Mouse (Mus musculus) bone marrow macrophage, adult 2 months (primary cell): ENCODE measurements around the gene Dock2. TPM values are rescaled to one million over a fixed set of nuclear protein-coding genes. Genes with fewer than 3 reads are reported as not detected.
"Not testable (repeated sequence)": the region's sequence is repeated elsewhere in the genome, so short reads cannot be mapped to it uniquely, and the experiment has no call there.

ENCODE experiments used
- H3K27ac ChIP-seq: 2 replicates; pipeline ENCODE4 v1.5.1; 2012; ENCODE audit warnings: low read depth, low read length; ENCODE audit not compliant: insufficient read depth
- H3K4me1 ChIP-seq: 2 replicates; pipeline ENCODE4 v1.6.1; 2012; ENCODE audit warnings: low read length; ENCODE audit not compliant: control insufficient read depth, insufficient read depth
- H3K4me3 ChIP-seq: 2 replicates; pipeline ENCODE4 v1.5.1; 2012; ENCODE audit warnings: mild to moderate bottlenecking, low read length, moderate library complexity; ENCODE audit not compliant: insufficient read depth
- CTCF ChIP-seq: IDR thresholded peaks from 2 replicates; pipeline ENCODE4 v1.5.1; 2012; ENCODE audit warnings: low read depth, mild to moderate bottlenecking, low read length, moderate library complexity
- POLR2A ChIP-seq: IDR thresholded peaks from 2 replicates; pipeline ENCODE4 v1.6.1; 2012; ENCODE audit warnings: mild to moderate bottlenecking, low read depth, low read length, borderline replicate concordance
- polyA plus RNA-seq: library from polyadenylated mRNA; stranded (reverse); fragments of >200 nt; gene quantifications from 2 replicates; pipeline ENCODE4 v1.2.4, GENCODE M21; 2012; ENCODE audit not compliant: missing spikeins, insufficient read depth, insufficient read length

Gene Dock2
- polyA plus RNA-seq, 1 experiment, result 104 TPM

DNA sequence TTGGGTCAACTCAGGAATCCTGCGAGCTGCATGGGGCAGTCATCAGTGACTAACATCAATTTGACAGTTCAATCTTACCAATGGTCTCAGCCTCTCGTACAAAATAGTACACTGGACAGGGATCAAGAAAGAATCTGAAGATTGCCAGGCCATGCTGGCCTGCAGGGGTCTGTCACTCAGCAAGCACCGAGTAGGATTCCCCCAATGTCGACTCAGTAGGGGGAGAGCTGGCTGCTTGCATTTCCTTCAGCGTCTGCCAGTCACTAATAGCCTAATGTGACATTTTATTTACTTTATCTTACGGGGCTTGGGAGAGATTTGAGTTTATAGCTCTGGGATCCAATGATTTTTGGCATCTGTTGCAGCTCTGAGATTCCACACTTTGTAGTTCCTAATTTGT, 540.7 kb downstream of the Dock2 start:
- Histone ChIP-seq H3K27ac (no peak overlapping the region), H3K4me3 (no peak overlapping the region), H3K4me1 (no peaks in the 10 kb centered on the region)
- TF ChIP-seq POLR2A, result no peak
- TF ChIP-seq CTCF, result no peak

DNA sequence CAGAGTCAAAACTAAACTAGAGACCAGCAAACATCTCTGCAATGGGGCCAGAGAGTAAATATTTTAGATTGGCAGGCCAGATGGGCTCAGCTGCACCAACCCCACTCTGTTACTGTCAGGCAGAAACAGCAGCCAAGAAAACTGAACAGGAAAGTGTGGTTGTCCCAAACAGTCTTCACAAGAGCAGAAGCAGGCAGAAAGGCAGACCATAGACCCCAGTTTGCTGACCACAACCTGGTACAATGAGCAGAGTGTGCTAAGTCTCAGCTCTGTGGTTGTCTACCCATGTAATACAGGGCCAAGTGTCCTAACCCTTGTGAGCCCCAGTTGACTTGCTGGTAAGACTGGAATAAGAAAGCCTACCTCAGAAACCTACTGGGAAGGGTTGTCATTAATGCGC, 543.4 kb downstream of the Dock2 start:
- H3K4me1 ChIP-seq, result no peaks in the 10 kb centered on the region
- no peak overlapping the region for H3K4me3 ChIP-seq
- no peak for TF ChIP-seq CTCF
- no peak for TF ChIP-seq POLR2A
- no peak overlapping the region for H3K27ac ChIP-seq

DNA sequence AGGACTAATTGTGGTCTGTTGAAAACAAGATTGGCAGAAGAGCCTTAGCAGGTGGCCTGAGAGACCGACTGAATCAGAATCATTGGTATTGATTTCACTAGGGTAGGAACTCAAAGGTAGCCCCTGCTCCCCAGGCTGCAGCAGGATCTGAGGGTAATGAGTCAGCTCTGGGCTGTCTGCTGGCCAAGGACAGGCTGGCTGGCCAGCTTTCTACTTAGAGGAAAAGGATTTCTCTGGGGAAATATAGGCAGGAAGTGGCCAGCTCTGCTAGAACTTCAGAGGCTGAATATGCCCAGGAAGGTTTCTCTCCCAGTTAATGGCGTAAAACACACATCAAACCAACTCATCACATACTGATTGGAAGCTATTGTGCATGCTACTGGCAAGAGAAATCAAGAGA, 544.0 kb downstream of the Dock2 start:
- TF ChIP-seq POLR2A (no peak), CTCF (no peak)
- Histone ChIP-seq H3K4me1 (no peaks in the 10 kb centered on the region), H3K27ac (no peak overlapping the region), H3K4me3 (no peak overlapping the region)

DNA sequence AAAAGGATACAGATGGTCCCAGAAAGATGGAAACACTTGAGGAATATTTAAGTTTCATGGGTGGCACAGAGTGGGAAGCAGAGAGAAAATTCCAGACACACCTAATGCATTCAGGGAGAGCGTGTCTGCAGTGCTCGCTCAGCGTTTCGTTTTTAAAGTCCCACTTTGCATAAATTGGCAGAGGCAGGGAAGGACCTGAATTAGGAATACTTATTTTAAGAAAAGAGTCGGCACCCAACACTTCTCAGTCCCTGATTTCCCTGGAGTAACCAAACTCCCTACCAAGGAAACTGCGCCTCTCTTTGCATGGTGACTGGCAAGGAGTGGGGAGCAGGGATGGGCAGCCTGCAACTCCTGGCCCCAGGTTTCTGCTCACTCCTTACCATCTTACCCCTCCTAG, 546.8 kb downstream of the Dock2 start:
- Histone ChIP-seq H3K4me3 (no peak overlapping the region), H3K4me1 (no peaks in the 10 kb centered on the region), H3K27ac (no peak overlapping the region)
- TF ChIP-seq POLR2A (no peak), CTCF (no peak)

DNA sequence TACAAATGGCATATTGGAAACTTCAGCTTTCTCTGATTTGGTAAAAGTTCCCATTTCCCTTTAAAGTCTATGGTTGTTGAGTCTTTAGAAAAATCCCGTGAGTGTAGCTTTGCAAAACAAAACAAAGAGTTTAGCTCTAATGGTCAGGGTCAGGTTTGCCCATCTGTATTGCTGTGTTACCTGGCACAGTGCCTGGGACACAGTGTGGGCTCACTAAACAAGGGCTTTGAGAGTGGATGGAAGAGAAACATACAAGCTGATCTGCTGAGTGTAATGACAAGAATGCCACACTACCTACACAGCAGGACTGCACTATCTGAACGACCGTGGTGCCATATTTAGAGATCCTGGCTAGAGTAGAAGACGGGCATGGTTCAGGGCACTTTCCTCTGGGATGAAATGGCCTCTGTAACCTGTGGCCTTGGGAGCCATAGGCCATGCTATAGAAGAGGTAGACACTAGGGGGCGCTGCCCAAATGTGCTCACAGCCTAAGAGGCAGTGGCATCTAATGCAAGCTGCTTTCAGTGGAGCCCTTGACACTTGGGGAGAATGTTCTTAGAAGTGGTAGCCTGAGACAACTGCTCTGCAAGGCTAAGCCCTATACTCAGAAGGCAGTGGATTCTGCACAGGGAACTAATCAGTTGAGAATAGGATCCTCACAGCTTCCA, 547.5 kb downstream of the Dock2 start:
- Histone ChIP-seq H3K4me3 (no peak overlapping the region), H3K27ac (no peak overlapping the region), H3K4me1 (no peaks in the 10 kb centered on the region)
- TF ChIP-seq POLR2A (no peak), CTCF (peak; percentile 56; the same call in 1 of the 2 replicates)

DNA sequence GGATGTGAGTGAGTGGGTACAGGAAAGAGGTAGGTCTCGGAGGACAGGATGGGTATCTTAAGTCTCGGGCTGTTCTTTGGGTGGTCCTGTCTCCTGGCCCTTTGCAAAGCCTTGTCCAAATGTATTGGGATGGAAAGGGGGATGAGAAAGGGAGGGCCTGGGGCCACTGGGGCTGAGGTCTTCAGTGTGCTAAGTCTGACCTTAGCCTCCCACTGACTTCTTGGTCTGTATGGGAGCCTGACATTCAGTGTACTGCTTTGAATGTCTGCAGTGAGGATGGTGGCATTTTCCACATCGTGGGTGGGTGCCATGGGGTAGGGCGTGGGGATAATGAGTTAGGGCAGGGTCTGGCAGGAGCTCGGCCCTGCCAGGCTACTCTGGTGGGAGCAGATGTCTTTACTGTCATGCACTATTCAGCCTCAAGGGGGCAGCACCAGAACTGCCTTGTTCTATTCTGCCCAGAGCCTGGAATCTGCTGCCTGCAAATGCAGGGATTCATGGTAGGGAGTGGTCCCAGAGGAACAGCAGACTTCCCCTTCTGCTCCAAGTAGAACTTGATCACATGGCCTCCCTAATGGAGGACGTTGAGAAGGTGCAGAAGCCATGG, 554.8 kb downstream of the Dock2 start:
- TF ChIP-seq CTCF (peak; percentile 70), POLR2A (no peak)
- no peak overlapping the region for H3K27ac ChIP-seq
- no peaks in the 10 kb centered on the region for H3K4me1 ChIP-seq
- H3K4me3 ChIP-seq, result no peak overlapping the region

DNA sequence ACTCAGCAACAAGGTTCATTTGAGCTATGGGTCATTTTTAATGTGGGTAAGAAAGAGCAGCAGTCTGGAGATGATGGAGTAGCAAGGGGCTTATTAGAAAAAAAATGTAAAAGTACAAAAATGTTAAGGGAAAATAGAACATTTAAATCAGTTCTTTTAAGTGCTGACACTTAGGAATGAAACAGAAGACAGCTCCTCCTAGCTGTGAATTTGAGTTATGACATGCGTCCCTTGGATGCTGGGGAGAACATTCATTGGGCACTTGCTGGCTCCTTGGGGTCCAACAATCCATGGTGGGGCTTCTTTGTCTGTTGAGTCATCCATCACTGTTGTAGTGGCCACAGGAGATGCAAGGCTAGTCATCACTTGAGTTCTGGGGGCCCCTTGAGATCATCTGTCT, 556.5 kb downstream of the Dock2 start:
- Histone ChIP-seq H3K27ac (no peak overlapping the region), H3K4me3 (no peak overlapping the region), H3K4me1 (no peaks in the 10 kb centered on the region)
- TF ChIP-seq CTCF (no peak), POLR2A (no peak)

DNA sequence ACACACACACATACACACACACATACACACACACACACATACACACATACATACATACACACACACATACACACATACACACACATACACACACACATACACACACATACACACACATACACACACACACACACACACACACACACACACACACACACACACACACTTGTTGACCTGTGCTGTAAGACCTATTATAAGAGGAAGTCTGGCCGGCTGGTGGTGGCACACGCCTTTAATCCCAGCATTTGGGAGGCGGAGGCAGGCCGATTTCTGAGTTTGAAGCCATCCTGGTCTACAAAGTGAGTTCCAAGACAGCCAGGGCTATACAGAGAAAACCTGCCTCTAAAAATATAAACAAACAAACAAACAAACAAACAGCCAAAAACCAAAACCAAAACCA, 563.1 kb downstream of the Dock2 start:
- Histone ChIP-seq H3K27ac (peak overlapping the region; percentile 40; the same call in 1 of the 2 replicates), H3K4me3 (peak overlapping the region; percentile 35; the same call in 1 of the 2 replicates)
- H3K4me1 ChIP-seq, result not testable (repeated sequence)

DNA sequence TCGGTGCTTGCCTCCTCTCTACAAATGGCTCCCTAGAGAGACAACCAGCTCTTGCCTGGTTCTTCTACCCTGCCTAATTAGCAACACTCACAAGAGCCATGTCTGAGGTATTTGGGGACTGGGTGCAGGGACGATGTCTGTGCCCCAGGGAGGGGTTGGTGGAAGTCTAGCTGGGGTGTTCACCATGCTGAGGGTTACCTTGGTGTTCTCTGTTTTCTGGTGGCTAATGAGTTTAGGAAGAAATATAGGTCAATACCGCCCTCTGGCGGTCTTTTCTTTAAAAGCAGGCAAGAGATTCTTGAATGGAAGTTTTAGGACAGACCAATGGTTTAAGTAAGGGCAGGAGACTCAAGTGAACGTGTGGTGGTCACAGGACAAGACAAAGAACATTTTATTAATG, 570.8 kb downstream of the Dock2 start:
- Histone ChIP-seq H3K27ac (no peak overlapping the region), H3K4me1 (no peaks in the 10 kb centered on the region), H3K4me3 (no peak overlapping the region)
- TF ChIP-seq POLR2A (no peak), CTCF (peak; percentile 62)

DNA sequence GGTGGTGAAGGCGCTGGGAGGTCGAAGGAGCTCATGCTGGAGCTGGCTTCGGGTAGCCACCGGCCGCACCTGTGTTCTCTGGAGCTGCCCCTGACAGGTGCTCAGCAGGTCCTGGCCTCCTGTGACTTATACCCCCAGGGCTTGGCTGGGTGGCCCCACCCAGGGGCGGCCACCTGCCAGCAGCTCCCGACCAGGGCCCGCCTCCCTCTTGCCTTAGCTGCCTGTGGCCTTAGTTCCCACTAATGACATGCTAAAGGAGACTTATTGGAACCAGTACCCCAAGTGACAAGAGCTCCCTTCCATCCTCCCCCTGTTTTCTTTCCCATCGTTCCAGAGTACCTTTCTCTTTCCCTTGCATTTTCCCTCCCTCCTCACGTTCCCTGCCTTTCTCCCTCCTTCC, 575.7 kb downstream of the Dock2 start, which contains the start of gene Foxi1:
Gene Foxi1, minus strand, starts transcription at position 101 of the 400 bp plus-strand sequence.
- Histone ChIP-seq H3K4me1 (no peaks in the 10 kb centered on the region), H3K27ac (no peak within 1 kb of the TSS), H3K4me3 (no peak within 1 kb of the TSS)
- TF ChIP-seq CTCF, result no peak

DNA sequence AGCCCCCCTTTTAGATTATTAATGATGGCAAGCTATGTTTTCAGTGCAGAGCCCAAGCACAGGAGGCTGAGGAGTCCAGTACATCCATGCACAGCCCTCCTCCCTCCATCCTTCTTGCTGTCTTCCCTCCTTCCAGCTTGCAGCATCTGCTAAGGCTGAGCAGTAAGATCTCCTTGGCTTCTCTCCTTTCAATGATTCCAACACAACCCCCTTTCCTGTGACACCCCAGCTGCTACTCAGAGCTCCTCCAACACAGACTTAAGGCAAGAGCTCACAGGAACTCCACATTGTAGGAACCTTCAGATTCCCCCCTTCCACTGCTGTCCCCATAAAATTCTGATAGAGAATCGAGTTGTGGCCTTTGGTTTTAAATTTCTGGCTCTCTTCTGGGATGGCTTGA, 580.9 kb downstream of the Dock2 start:
- Histone ChIP-seq H3K4me3 (no peak overlapping the region), H3K27ac (no peak overlapping the region), H3K4me1 (no peaks in the 10 kb centered on the region)
- TF ChIP-seq CTCF (no peak), POLR2A (no peak)

DNA sequence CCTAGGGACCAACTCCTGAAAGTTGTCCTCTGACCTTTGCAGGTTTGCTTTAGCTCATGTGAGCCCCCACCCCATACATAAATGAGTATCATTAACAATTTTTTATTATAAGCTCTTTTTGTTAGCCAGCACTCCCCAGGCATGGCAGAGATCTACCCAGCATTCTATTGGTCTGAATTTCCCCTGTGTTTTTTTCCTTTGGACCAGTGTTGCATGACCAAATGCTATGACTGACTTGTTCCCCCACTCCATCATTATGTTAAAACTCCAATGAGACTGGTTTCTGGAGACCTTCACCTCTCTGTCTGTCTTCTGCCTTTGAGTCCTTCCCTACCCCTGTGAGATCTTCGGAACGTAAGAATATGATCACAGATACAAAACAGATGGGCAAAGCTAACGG, 588.5 kb downstream of the Dock2 start:
- Histone ChIP-seq H3K4me1 (no peaks in the 10 kb centered on the region), H3K27ac (no peak overlapping the region), H3K4me3 (no peak overlapping the region)
- TF ChIP-seq POLR2A (no peak), CTCF (no peak)
